Mouse (Mus musculus) cerebellum, adult 2 months (tissue): ENCODE data around the gene Mrpl10. TPM values are rescaled to one million over a fixed set of nuclear protein-coding genes. Genes with fewer than 3 reads are reported as not detected.
A peak's percentile ranks its signal among the peaks of the same experiment; 100 is the strongest.

Experiments
- DNase-seq, 2 experiments: peaks; one replicate each; pipeline ENCODE4 v3.0.0; 2021
- H3K27ac ChIP-seq: fragments of 200-500 bp; 2 replicates; pipeline ENCODE4 v1.5.1; 2012; ENCODE audit warnings: low read length, control low read depth, inconsistent platforms; ENCODE audit not compliant: insufficient read depth
- H3K27me3 ChIP-seq: fragments of 200-500 bp; 2 replicates; pipeline ENCODE4 v1.6.1; 2012; ENCODE audit warnings: inconsistent platforms, mild to moderate bottlenecking, low read length, moderate library complexity; ENCODE audit not compliant: control insufficient read depth, insufficient read depth
- H3K4me1 ChIP-seq: fragments of 200-500 bp; 2 replicates; pipeline ENCODE4 v1.6.1; 2011; ENCODE audit warnings: low read length; ENCODE audit not compliant: control insufficient read depth, insufficient read depth
- H3K4me3 ChIP-seq: fragments of 200-500 bp; replicated peaks from 2 replicates; pipeline ENCODE3; 2011; ENCODE audit warnings: mild to moderate bottlenecking, low read depth, low read length, control low read depth; ENCODE audit not compliant: insufficient read depth
- CTCF ChIP-seq: fragments of 200-500 bp; IDR thresholded peaks from 2 replicates; pipeline ENCODE4 v1.5.1; 2011; ENCODE audit warnings: low read depth, mild to moderate bottlenecking, control low read depth, low read length, moderate library complexity, borderline replicate concordance; ENCODE audit not compliant: insufficient read depth
- POLR2A ChIP-seq: fragments of 200-500 bp; IDR thresholded peaks from 2 replicates; pipeline ENCODE4 v1.6.1; 2011; ENCODE audit warnings: low read length, control low read depth, borderline replicate concordance; ENCODE audit not compliant: insufficient read depth
- WGBS: fragments of 180-500 bp; shearing (Covaris S2); methylation state at CpG from one replicate; pipeline ENCODE4 v1.1.7; 2018; 5-methylcytosine and 5-hydroxymethylcytosine counted together
- polyA plus RNA-seq: library from polyadenylated mRNA; depleted of rRNA; stranded (reverse); fragments of >200 nt; gene quantifications from 2 replicates; pipeline ENCODE4 v1.2.3, GENCODE M21; 2012

Mrpl10 gene
- polyA plus RNA-seq, 1 experiment, result 83.5 TPM

DNA sequence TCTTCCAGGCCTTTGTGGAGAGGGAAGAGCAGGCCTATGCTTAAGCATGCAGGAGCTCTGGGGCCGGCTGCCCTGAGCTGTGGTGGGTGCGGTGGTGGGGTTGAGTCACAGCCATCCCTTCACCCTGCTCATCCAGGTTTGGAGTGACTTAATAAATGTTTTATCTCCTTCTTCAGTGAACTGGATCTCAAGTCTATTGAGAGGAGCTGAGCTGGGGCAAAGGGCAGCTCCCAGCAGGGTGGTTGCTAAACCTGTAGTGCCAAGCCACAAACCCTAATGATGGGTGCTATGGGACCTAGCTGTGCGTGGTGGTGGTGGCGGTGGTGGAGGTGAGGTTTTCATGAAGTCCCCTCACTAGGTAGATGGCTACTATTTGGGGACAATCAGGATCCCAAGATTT, 7.6 kb upstream of the Mrpl10 start:
- Histone ChIP-seq H3K4me3 (no peak overlapping the region), H3K4me1 (peaks cover 9% of the 10 kb centered on the region), H3K27ac (no peak overlapping the region), H3K27me3 (no peaks in the 10 kb centered on the region)
- TF ChIP-seq POLR2A (no peak), CTCF (no peak)
- 89% methylated on average over 4 of the region's 4 CpGs for WGBS
- no peak for DNase-seq

DNA sequence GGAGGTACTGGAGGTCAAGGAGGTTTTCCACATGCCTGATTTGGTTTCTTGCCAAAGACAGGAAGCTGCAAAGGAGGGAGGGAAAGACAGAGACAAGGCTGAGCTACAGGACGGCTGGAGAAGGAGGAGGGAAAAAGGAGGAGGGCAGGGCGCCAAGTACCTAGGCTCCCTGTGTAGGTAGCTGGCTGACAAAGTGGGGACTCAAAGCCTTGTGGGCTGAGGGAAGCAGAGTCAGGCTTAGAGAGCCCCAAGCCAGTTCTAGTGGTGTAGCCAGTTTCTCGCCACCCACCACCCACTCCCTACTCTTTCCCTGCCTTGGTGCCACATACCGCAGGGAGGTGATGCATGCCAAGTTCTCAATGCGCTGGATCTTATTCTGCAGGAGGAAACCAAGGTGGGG, 5.2 kb upstream of the Mrpl10 start:
- no peak overlapping the region for H3K27ac ChIP-seq
- no peaks in the 10 kb centered on the region for H3K27me3 ChIP-seq
- DNase-seq, result peak; percentile 44 to 51
- H3K4me1 ChIP-seq, result peaks cover 5% of the 10 kb centered on the region; the same call in 1 of the 2 replicates
- TF ChIP-seq CTCF (no peak), POLR2A (no peak)
- whole genome bisulfite sequencing, result 51% methylated on average over 5 of the region's 5 CpGs
- no peak overlapping the region for H3K4me3 ChIP-seq

DNA sequence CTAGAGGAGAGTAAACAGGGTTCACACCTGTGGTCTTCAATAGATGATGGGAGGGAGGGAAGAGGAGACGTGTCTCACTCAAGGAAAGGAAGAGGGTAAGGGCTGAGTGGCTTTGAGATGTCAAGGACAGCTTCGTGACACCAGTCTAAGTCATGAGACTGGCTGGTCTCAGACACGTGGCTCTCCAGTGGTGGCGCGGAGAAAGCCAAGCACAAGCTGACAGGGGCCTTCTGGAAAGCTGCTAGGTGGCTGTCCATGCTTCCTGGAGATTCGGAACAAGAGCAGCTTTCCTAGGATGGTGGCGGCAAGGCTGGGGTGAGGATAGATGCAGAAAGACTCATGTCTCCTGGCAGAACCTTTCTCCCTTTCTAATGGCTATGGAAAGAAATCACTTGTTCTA, 2.5 kb upstream of the Mrpl10 start:
- TF ChIP-seq POLR2A (no peak), CTCF (no peak)
- Histone ChIP-seq H3K4me1 (peaks cover 5% of the 10 kb centered on the region; the same call in 1 of the 2 replicates), H3K27me3 (no peaks in the 10 kb centered on the region), H3K27ac (no peak overlapping the region), H3K4me3 (no peak overlapping the region)
- 60% methylated on average over 7 of the region's 7 CpGs for WGBS
- DNase-seq, result no peak

DNA sequence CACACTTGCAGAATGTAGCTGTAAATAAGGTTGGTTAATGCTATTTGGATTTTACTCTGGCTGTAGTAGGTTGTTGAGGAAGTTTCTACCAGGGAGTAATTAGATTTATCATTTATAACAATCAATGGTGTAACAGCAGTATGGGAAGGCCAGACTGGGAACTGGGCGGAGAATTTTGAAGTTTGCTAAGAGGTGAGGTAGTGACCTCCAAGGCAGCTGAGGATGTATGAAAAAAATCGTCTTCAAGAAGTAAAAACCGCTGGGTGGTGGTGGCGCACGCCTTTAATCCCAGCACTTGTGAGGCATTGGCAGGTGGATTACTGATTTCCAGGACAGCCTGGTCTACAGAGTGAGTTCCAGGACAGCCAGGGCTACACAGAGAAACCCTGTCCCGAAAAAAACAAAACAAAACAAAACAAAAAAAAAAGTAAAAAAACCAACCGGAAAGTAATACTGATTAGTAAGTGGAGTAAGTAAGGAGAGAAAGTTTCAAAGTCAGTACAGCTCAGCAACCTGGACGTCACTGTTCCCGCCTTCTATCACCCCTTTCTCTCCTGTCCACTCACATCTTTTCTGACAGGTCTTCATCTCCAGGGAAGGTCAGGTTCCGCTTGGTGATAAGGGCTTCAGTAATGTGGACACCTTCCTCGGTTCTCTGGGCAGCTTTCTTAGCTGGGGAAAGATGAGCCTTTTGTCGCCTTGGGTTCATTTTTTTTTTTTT, 899 bp upstream of the Mrpl10 start:
- no peak for DNase-seq
- H3K4me1 ChIP-seq, result peaks cover 5% of the 10 kb centered on the region; the same call in 1 of the 2 replicates
- H3K27ac ChIP-seq, result no peak overlapping the region
- no peak for TF ChIP-seq CTCF
- TF ChIP-seq POLR2A, result no peak
- no peak overlapping the region for H3K4me3 ChIP-seq
- 42% methylated on average over 12 of the region's 12 CpGs for WGBS
- no peaks in the 10 kb centered on the region for H3K27me3 ChIP-seq

GRCm38 (mm10) chr11:97044902-97045301, 3.5 kb downstream of the Mrpl10 start:
- no peak overlapping the region for H3K27ac ChIP-seq
- WGBS, result 90% methylated on average over 8 of the region's 8 CpGs
- no peak for DNase-seq
- H3K27me3 ChIP-seq, result no peaks in the 10 kb centered on the region
- H3K4me3 ChIP-seq, result no peak overlapping the region
- TF ChIP-seq CTCF, result no peak
- TF ChIP-seq POLR2A, result no peak
- H3K4me1 ChIP-seq, result no peaks in the 10 kb centered on the region; the same call in 1 of the 2 replicates

DNA sequence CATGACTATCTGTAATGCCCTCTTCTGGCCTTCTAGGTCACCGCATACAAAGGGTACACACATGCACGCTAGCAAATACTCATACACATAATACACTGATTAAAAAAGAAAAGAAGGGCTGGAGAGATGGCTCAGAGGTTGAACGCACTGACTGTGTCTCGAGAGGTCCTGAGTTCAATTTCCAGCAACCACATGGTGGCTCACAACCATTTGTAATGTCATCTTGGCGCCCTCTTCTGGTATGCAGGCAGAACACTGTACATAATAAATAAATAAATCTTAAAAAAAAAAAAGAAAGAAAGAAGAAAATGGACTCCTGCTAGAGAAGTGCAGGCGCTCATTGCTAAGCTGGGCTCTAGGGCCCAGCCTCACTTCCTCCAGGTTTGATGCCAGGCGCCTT, 4.5 kb downstream of the Mrpl10 start:
- WGBS, result 82% methylated on average over 7 of the region's 7 CpGs
- H3K4me3 ChIP-seq, result no peak overlapping the region
- TF ChIP-seq CTCF (no peak), POLR2A (no peak)
- no peak for DNase-seq
- no peak overlapping the region for H3K27ac ChIP-seq
- peaks cover 3% of the 10 kb centered on the region; the same call in 1 of the 2 replicates for H3K4me1 ChIP-seq
- no peaks in the 10 kb centered on the region for H3K27me3 ChIP-seq

GRCm38 (mm10) chr11:97048090-97048650, 6.8 kb downstream of the Mrpl10 start:
- no peaks in the 10 kb centered on the region for H3K27me3 ChIP-seq
- no peak overlapping the region for H3K27ac ChIP-seq
- no peak for DNase-seq
- H3K4me3 ChIP-seq, result no peak overlapping the region
- H3K4me1 ChIP-seq, result peaks cover 14% of the 10 kb centered on the region
- no peak for TF ChIP-seq POLR2A
- no peak for TF ChIP-seq CTCF
- 41% methylated on average over 8 of the region's 8 CpGs for WGBS

- Histone ChIP-seq H3K27ac (no peak overlapping the region), H3K27me3 (no peaks in the 10 kb centered on the region), H3K4me3 (no peak overlapping the region), H3K4me1 (peaks cover 14% of the 10 kb centered on the region)
- no peak for DNase-seq
- TF ChIP-seq CTCF (no peak), POLR2A (no peak)
- WGBS, result 85% methylated on average over 6 of the region's 6 CpGs
Measured at GRCm38 (mm10) chr11:97049492-97050085, 8.2 kb downstream of the Mrpl10 start.
